Mouse (Mus musculus) midbrain, embryonic 15.5 days (tissue): ENCODE data around the gene Otx1. TPM values are rescaled to one million over a fixed set of nuclear protein-coding genes. Genes with fewer than 3 reads are reported as not detected.
A peak's percentile ranks its signal among the peaks of the same experiment; 100 is the strongest.

Source experiments
- ATAC-seq: fragments of 200-750 bp; cut with Nextera tagmentation; replicated peaks from 2 replicates; pipeline ENCODE4 v1.8.0; 2017; ENCODE audit warnings: moderate TSS enrichment
- H3K27ac ChIP-seq: fragments of 300-500 bp; sonication (generic); 2 replicates; pipeline ENCODE4 v1.5.1; 2015; ENCODE audit warnings: mild to moderate bottlenecking, inconsistent platforms
- H3K27me3 ChIP-seq: fragments of 300-500 bp; sonication (generic); replicated peaks from 2 replicates; pipeline ENCODE4 v1.6.1; 2015; ENCODE audit warnings: inconsistent platforms
- H3K36me3 ChIP-seq: fragments of 300-500 bp; sonication (generic); replicated peaks from 2 replicates; pipeline ENCODE4 v1.6.1; 2015; ENCODE audit warnings: inconsistent platforms
- H3K4me1 ChIP-seq: fragments of 300-500 bp; sonication (generic); 2 replicates; pipeline ENCODE4 v1.6.1; 2015; ENCODE audit warnings: inconsistent platforms
- H3K4me2 ChIP-seq: fragments of 300-500 bp; sonication (generic); 2 replicates; pipeline ENCODE4 v1.6.1; 2015; ENCODE audit warnings: inconsistent platforms, mild to moderate bottlenecking, moderate library complexity
- H3K4me3 ChIP-seq: fragments of 300-500 bp; sonication (generic); 2 replicates; pipeline ENCODE4 v1.5.1; 2015; ENCODE audit warnings: mild to moderate bottlenecking, inconsistent platforms
- H3K9ac ChIP-seq: fragments of 300-500 bp; sonication (generic); 2 replicates; pipeline ENCODE4 v1.6.1; 2015; ENCODE audit warnings: mild to moderate bottlenecking, inconsistent platforms
- H3K9me3 ChIP-seq: fragments of 300-500 bp; sonication (generic); 2 replicates; pipeline ENCODE4 v1.6.1; 2016; ENCODE audit warnings: inconsistent platforms
- WGBS: fragments of 180-500 bp; shearing (Covaris S2); methylation state at CpG from one replicate; pipeline ENCODE4 v1.1.7; 2015; ENCODE audit warnings: mixed read lengths; 5-methylcytosine and 5-hydroxymethylcytosine counted together
- polyA plus RNA-seq: library from polyadenylated mRNA; unstranded; fragments of >200 nt; fragmentation: Nextera tagmentation; extraction: Ambion mirVana; gene quantifications from 2 replicates; pipeline ENCODE4 v1.2.1, GENCODE M21; 2015

The Otx1 gene
- polyA plus RNA-seq, 1 experiment from 2014 or later = 12.2 TPM

- H3K4me3 ChIP-seq = peak overlapping the region; percentile 15
- peak overlapping the region; percentile 38 for H3K4me2 ChIP-seq
Observed at GRCm38 (mm10) chr11:22006471-22007087, 3.9 kb upstream of the Otx1 start.

GRCm38 (mm10) chr11:22005281-22005870, 2.7 kb upstream of the Otx1 start:
- peak overlapping the region; percentile 11; the same call in 1 of the 2 replicates for H3K4me2 ChIP-seq
- no peaks in the 10 kb centered on the region for H3K36me3 ChIP-seq
- H3K9ac ChIP-seq = no peak overlapping the region
- H3K27me3 ChIP-seq = peaks cover 37% of the 10 kb centered on the region
- H3K4me3 ChIP-seq = no peak overlapping the region
- H3K4me1 ChIP-seq = peaks cover 49% of the 10 kb centered on the region
- ATAC-seq = no peak
- H3K9me3 ChIP-seq = no peaks in the 10 kb centered on the region
- 0 out of 2 replicates have a peak overlapping the region, but pooled peaks have one; percentile 29 for H3K27ac ChIP-seq
- 32% methylated on average over 9 of the region's 9 CpGs for whole genome bisulfite sequencing

More at GRCm38 (mm10) chr11:22006471-22007087, 3.9 kb upstream of the Otx1 start:
- Histone ChIP-seq H3K27ac (peak overlapping the region; percentile 74), H3K4me1 (peaks cover 38% of the 10 kb centered on the region), H3K36me3 (no peaks in the 10 kb centered on the region), H3K9me3 (no peaks in the 10 kb centered on the region), H3K27me3 (peaks cover 40% of the 10 kb centered on the region), H3K9ac (no peak overlapping the region)
- WGBS = 28% methylated on average over 12 of the region's 12 CpGs
- no peak for ATAC-seq

GRCm38 (mm10) chr11:22004331-22004841, 1.7 kb upstream of the Otx1 start:
- Histone ChIP-seq H3K9me3 (no peaks in the 10 kb centered on the region), H3K4me3 (no peak overlapping the region), H3K27me3 (peaks cover 45% of the 10 kb centered on the region), H3K36me3 (no peaks in the 10 kb centered on the region), H3K4me2 (peak overlapping the region; percentile 24), H3K4me1 (peaks cover 49% of the 10 kb centered on the region), H3K27ac (peak overlapping the region; percentile 76), H3K9ac (no peak overlapping the region)
- 3% methylated on average over 18 of the region's 18 CpGs for WGBS
- ATAC-seq = peak; percentile 15

- H3K4me3 ChIP-seq = peak overlapping the region; percentile 50
- peak overlapping the region; percentile 61 for H3K4me2 ChIP-seq
- peaks cover 48% of the 10 kb centered on the region for H3K4me1 ChIP-seq
- H3K9me3 ChIP-seq = no peaks in the 10 kb centered on the region
- peak overlapping the region; percentile 20; the same call in 1 of the 2 replicates for H3K9ac ChIP-seq
- WGBS = 1% methylated on average over 31 of the region's 31 CpGs
- no peak for ATAC-seq
- peaks cover 55% of the 10 kb centered on the region for H3K27me3 ChIP-seq
- H3K36me3 ChIP-seq = no peaks in the 10 kb centered on the region
- peak overlapping the region; percentile 82 for H3K27ac ChIP-seq
Observed at GRCm38 (mm10) chr11:22003341-22003981, 764 bp upstream of the Otx1 start.

GRCm38 (mm10) chr11:22002062-22002782, 475 bp downstream of the Otx1 start:
- peak overlapping the region; percentile 61 for H3K4me2 ChIP-seq

GRCm38 (mm10) chr11:22001321-22002061, 1.2 kb downstream of the Otx1 start:
- H3K9me3 ChIP-seq = no peaks in the 10 kb centered on the region
- 1% methylated on average over 49 of the region's 59 CpGs for WGBS
- peaks cover 41% of the 10 kb centered on the region for H3K4me1 ChIP-seq
- no peaks in the 10 kb centered on the region for H3K36me3 ChIP-seq
- ATAC-seq = peak; percentile 86
- peak overlapping the region; percentile 50 for H3K4me3 ChIP-seq
- peak overlapping the region; percentile 42 for H3K9ac ChIP-seq
- H3K27ac ChIP-seq = peak overlapping the region; percentile 82
- H3K27me3 ChIP-seq = peaks cover 50% of the 10 kb centered on the region
- H3K4me2 ChIP-seq = peak overlapping the region; percentile 61

More at GRCm38 (mm10) chr11:22002062-22002782, 475 bp downstream of the Otx1 start:
- peaks cover 56% of the 10 kb centered on the region for H3K27me3 ChIP-seq
- under 1% methylated on average over 31 of the region's 34 CpGs for WGBS
- no peaks in the 10 kb centered on the region for H3K36me3 ChIP-seq
- H3K4me3 ChIP-seq = peak overlapping the region; percentile 50
- peaks cover 38% of the 10 kb centered on the region for H3K4me1 ChIP-seq
- H3K9ac ChIP-seq = peak overlapping the region; percentile 42
- no peak for ATAC-seq
- peak overlapping the region; percentile 82 for H3K27ac ChIP-seq
- H3K9me3 ChIP-seq = no peaks in the 10 kb centered on the region

GRCm38 (mm10) chr11:22000316-22001076, 2.2 kb downstream of the Otx1 start:
- peaks cover 49% of the 10 kb centered on the region for H3K4me1 ChIP-seq

GRCm38 (mm10) chr11:21999396-22000315, 3.0 kb downstream of the Otx1 start:
- Histone ChIP-seq H3K9ac (peak overlapping the region; percentile 33), H3K36me3 (no peaks in the 10 kb centered on the region), H3K9me3 (no peaks in the 10 kb centered on the region), H3K4me3 (peak overlapping the region; percentile 50), H3K27ac (0 out of 2 replicates have a peak overlapping the region, but pooled peaks have one; percentile 82), H3K4me1 (peaks cover 47% of the 10 kb centered on the region), H3K4me2 (peak overlapping the region; percentile 61), H3K27me3 (peaks cover 40% of the 10 kb centered on the region)
- no peak for ATAC-seq
- 11% methylated on average over 31 of the region's 31 CpGs for WGBS

More at GRCm38 (mm10) chr11:22000316-22001076, 2.2 kb downstream of the Otx1 start:
- peak overlapping the region; percentile 82 for H3K27ac ChIP-seq
- H3K4me3 ChIP-seq = peak overlapping the region; percentile 50
- H3K27me3 ChIP-seq = peaks cover 44% of the 10 kb centered on the region
- peak overlapping the region; percentile 33 for H3K9ac ChIP-seq
- H3K9me3 ChIP-seq = no peaks in the 10 kb centered on the region
- peak overlapping the region; percentile 61 for H3K4me2 ChIP-seq
- 4% methylated on average over 47 of the region's 48 CpGs for WGBS
- ATAC-seq = no peak
- H3K36me3 ChIP-seq = no peaks in the 10 kb centered on the region

- Histone ChIP-seq H3K4me3 (peak overlapping the region; percentile 50), H3K4me2 (peak overlapping the region; percentile 61), H3K27me3 (peaks cover 34% of the 10 kb centered on the region), H3K9me3 (no peaks in the 10 kb centered on the region), H3K36me3 (no peaks in the 10 kb centered on the region), H3K27ac (no peak overlapping the region), H3K9ac (no peak overlapping the region), H3K4me1 (peaks cover 44% of the 10 kb centered on the region)
- 16% methylated on average over 32 of the region's 32 CpGs for WGBS
- ATAC-seq = no peak
Observed at GRCm38 (mm10) chr11:21998141-21999047, 4.3 kb downstream of the Otx1 start.
